Mouse (Mus musculus) layer of hippocampus, postnatal 25 days (tissue): Measurements from ENCODE around the gene Fam71a. TPM values are rescaled to one million over a fixed set of nuclear protein-coding genes. Genes with fewer than 3 reads are reported as not detected.

Experiments
- DNase-seq, 2 experiments: peaks; one replicate each; pipeline ENCODE4 v3.0.0; 2022; ENCODE audit warnings: mixed read lengths in 2 of 2, low spot score in 1 of 2; ENCODE audit errors: extremely low spot score in 1 of 2
- total RNA-seq, 2 experiments: library from RNA; stranded (reverse); gene quantifications; 2 replicates each; pipeline ENCODE4 v1.2.3; 2021

Fam71a gene
- total RNA-seq, 2 experiments from 2014 or later: not detected

- DNase-seq: peak in 1 of 2 experiments; percentile 65
Measured at GRCm38 (mm10) chr1:191125811-191126638, 38.6 kb downstream of the Fam71a start.

- DNase-seq: no peak
Measured at GRCm38 (mm10) chr1:191124288-191124687, 40.3 kb downstream of the Fam71a start.

- no peak for DNase-seq
Measured at GRCm38 (mm10) chr1:191123696-191124095, 40.9 kb downstream of the Fam71a start.

- DNase-seq: no peak
Measured at GRCm38 (mm10) chr1:191122744-191123143, 41.9 kb downstream of the Fam71a start.

- no peak for DNase-seq
Measured at GRCm38 (mm10) chr1:191115514-191116238, 48.9 kb downstream of the Fam71a start.

- DNase-seq: no peak
Measured at GRCm38 (mm10) chr1:191114868-191115267, 49.7 kb downstream of the Fam71a start.

Other genes starting within 250 kb of the Fam71a start
- 10 to 100 TPM; 50.2 to 60.1 TPM for gene Angel2, start 239.7 kb downstream of the Fam71a start, total RNA-seq
- gene Vash2, start 185.5 kb downstream of the Fam71a start, total RNA-seq: 1 to 10 TPM; 2.1 to 3.4 TPM
- gene Flvcr1, start 138.7 kb downstream of the Fam71a start, total RNA-seq: 10 to 100 TPM; 11.8 to 18.3 TPM
- not detected for gene Spata45, start 128.2 kb downstream of the Fam71a start, total RNA-seq
- gene Tatdn3, start 101.9 kb downstream of the Fam71a start, total RNA-seq: 10 to 100 TPM; 24.0 to 44.7 TPM
- gene Nsl1, start 101.8 kb downstream of the Fam71a start, total RNA-seq: under 1 TPM; 0.80 to 0.91 TPM
- gene Batf3, start 67.0 kb downstream of the Fam71a start, total RNA-seq: 1 to 10 TPM in 1 of 2 experiments, under 1 TPM in 1; 0.96 to 1.1 TPM
- 1 to 10 TPM; 1.1 to 2.1 TPM for gene Atf3, start 53.2 kb upstream of the Fam71a start, total RNA-seq
- 10 to 100 TPM; 64.0 to 69.1 TPM for gene Nenf, start 153.4 kb upstream of the Fam71a start, total RNA-seq
- 1 to 10 TPM; 8.7 to 9.6 TPM for gene Tmem206, start 161.1 kb upstream of the Fam71a start, total RNA-seq
- gene Ppp2r5a, start 238.5 kb upstream of the Fam71a start, total RNA-seq: 10 to 100 TPM; 69.3 to 70.9 TPM